Mouse (Mus musculus) thymus, adult 2 months (tissue): Measurements from ENCODE around the gene Rplp2.

Experiments used
- CTCF ChIP-seq: fragments of 200-500 bp; IDR thresholded peaks from 2 replicates; pipeline ENCODE4 v1.5.1; 2012; ENCODE audit warnings: mild to moderate bottlenecking, control low read depth, low read length, moderate library complexity, borderline replicate concordance; ENCODE audit not compliant: control insufficient read depth, poor library complexity, insufficient read depth; ENCODE audit errors: extremely low read depth
- POLR2A ChIP-seq: fragments of 200-500 bp; IDR thresholded peaks from 2 replicates; pipeline ENCODE4 v1.6.1; 2012; ENCODE audit warnings: mild to moderate bottlenecking, low read length, control low read depth, moderate library complexity; ENCODE audit not compliant: control insufficient read depth, poor library complexity, insufficient read depth; ENCODE audit errors: extremely low read depth

- TF ChIP-seq POLR2A (no peak), CTCF (no peak)
These were observed 21.0 kb downstream of the Rplp2 start for GRCm38 (mm10) chr7:141468164-141468521.
